Mouse (Mus musculus) neutrophil, adult 65 days (primary cell): Measurements from ENCODE around the gene Gm17728. TPM values are rescaled to one million over a fixed set of nuclear protein-coding genes. Genes with fewer than 3 reads are reported as not detected.

ENCODE experiments used
- total RNA-seq: library from RNA; stranded (reverse); gene quantifications from 2 replicates; pipeline ENCODE4 v1.2.4, GENCODE M21; 2023

The Gm17728 gene
- total RNA-seq: not detected in 2 replicates

GRCm38 (mm10) chr17:9421760-9422159 is at the start of gene Gm17728:
TSS of gene Gm17728 (plus strand) at chr17:9422060.

Other genes with a start within 250 kb of the Gm17728 start
- not detected in 2 replicates for gene Pabpc6, start 247.7 kb downstream of the Gm17728 start, total RNA-seq